Mouse (Mus musculus): ENCODE measurements around the gene Bcap29. TPM values are rescaled to one million over a fixed set of nuclear protein-coding genes. Genes with fewer than 3 reads are reported as not detected.

The Bcap29 gene
- polyA plus RNA-seq, 1 experiment from 2014 or later, result 29.5 TPM

GRCm38 (mm10) chr12:31613353-31613752 is 21.1 kb downstream of the Bcap29 start:
- Histone ChIP-seq H3K36me3 (replicated peaks) (no peaks in the 10 kb centered on the region; the same call in 1 of the 2 replicates), H3K9me3 (no peaks in the 10 kb centered on the region)
- 55% methylated on average over 4 of the region's 4 CpGs for WGBS

GRCm38 (mm10) chr12:31608138-31608537 is 26.3 kb downstream of the Bcap29 start:
- 10% methylated on average over 3 of the region's 3 CpGs for WGBS
- no peak for ATAC-seq (ENCODE audit: low FRiP score)
- no peak overlapping the region for H3K27ac ChIP-seq

More at GRCm38 (mm10) chr12:31613353-31613752, 21.1 kb downstream of the Bcap29 start:
- Histone ChIP-seq H3K4me2 (no peak overlapping the region), H3K4me3 (replicated peaks) (no peak overlapping the region), H3K27me3 (no peaks in the 10 kb centered on the region), H3K27ac (no peak overlapping the region), H3K9ac (no peak overlapping the region), H3K4me1 (no peaks in the 10 kb centered on the region)
- ATAC-seq (ENCODE audit: low FRiP score), result no peak

DNA sequence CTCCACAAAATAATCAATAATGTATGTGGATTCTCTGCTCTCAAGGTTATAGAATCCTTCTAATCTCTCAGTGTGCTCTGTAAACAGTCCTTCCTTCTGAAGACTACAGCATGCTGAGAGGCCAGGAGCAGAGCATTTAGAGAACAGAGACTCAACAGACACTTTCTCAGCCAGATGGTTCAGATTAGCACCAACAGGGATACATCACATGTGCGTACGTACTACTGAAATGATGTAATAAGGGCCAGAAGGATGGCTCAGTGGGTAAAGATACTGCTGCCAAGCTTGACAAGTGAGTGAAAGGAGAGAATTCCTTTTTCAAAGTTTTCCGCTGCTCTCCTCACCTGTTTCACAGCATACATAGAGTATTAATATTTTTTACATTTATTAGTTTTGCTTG is 29.6 kb downstream of the Bcap29 start:
- 86% methylated on average over 3 of the region's 3 CpGs for WGBS
- H3K9ac ChIP-seq, result no peak overlapping the region
- no peak for ATAC-seq (ENCODE audit: low FRiP score)
- no peak overlapping the region for H3K4me2 ChIP-seq
- H3K36me3 ChIP-seq (replicated peaks), result no peaks in the 10 kb centered on the region
- no peaks in the 10 kb centered on the region for H3K27me3 ChIP-seq
- no peak overlapping the region for H3K4me3 ChIP-seq (replicated peaks)
- no peaks in the 10 kb centered on the region for H3K4me1 ChIP-seq
- H3K27ac ChIP-seq, result no peak overlapping the region
- no peaks in the 10 kb centered on the region for H3K9me3 ChIP-seq

More at GRCm38 (mm10) chr12:31608138-31608537, 26.3 kb downstream of the Bcap29 start:
- no peaks in the 10 kb centered on the region for H3K4me1 ChIP-seq
- no peak overlapping the region for H3K9ac ChIP-seq
- H3K36me3 ChIP-seq (replicated peaks), result no peaks in the 10 kb centered on the region
- H3K4me2 ChIP-seq, result no peak overlapping the region
- no peak overlapping the region for H3K4me3 ChIP-seq (replicated peaks)
- no peaks in the 10 kb centered on the region for H3K9me3 ChIP-seq
- no peaks in the 10 kb centered on the region for H3K27me3 ChIP-seq

GRCm38 (mm10) chr12:31603586-31603985 is 30.9 kb downstream of the Bcap29 start:
- Histone ChIP-seq H3K9me3 (no peaks in the 10 kb centered on the region), H3K27ac (no peak overlapping the region), H3K9ac (no peak overlapping the region), H3K4me2 (no peak overlapping the region), H3K4me3 (replicated peaks) (no peak overlapping the region), H3K36me3 (replicated peaks) (no peaks in the 10 kb centered on the region), H3K4me1 (no peaks in the 10 kb centered on the region), H3K27me3 (no peaks in the 10 kb centered on the region)
- ATAC-seq (ENCODE audit: low FRiP score), result no peak
- 83% methylated on average over 6 of the region's 6 CpGs for WGBS

DNA sequence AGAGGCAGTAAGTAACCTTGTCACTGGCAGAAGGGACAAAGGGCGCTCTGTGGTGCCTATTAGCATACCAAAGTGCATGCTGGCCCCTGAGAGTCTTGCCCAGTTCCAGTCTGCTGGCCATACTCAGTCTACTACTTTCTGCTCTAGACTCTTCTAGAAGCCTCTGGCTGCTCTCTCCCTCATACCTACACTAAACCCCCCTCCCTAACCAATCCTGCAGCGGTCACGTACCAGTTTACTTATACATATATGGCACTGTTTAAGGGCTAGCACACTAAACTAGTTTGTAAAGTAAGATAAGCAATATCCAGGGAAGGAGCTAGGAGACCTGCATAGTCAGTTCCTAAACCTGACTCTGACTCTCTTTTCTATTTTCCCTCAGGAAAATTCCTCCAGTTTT is 40.2 kb downstream of the Bcap29 start:
- Histone ChIP-seq H3K9ac (no peak overlapping the region), H3K36me3 (replicated peaks) (no peaks in the 10 kb centered on the region), H3K27me3 (no peaks in the 10 kb centered on the region), H3K4me1 (no peaks in the 10 kb centered on the region), H3K27ac (no peak overlapping the region), H3K9me3 (no peaks in the 10 kb centered on the region), H3K4me3 (replicated peaks) (no peak overlapping the region), H3K4me2 (no peak overlapping the region)
- ATAC-seq (ENCODE audit: low FRiP score), result no peak
- 69% methylated on average over 3 of the region's 3 CpGs for WGBS

GRCm38 (mm10) chr12:31592011-31592410 is 42.4 kb downstream of the Bcap29 start:
- Histone ChIP-seq H3K36me3 (replicated peaks) (no peaks in the 10 kb centered on the region), H3K4me3 (replicated peaks) (no peak overlapping the region), H3K9me3 (no peaks in the 10 kb centered on the region), H3K4me2 (no peak overlapping the region), H3K27ac (no peak overlapping the region), H3K27me3 (no peaks in the 10 kb centered on the region), H3K9ac (no peak overlapping the region), H3K4me1 (no peaks in the 10 kb centered on the region)
- no peak for ATAC-seq (ENCODE audit: low FRiP score)
- WGBS, result 25% methylated on average over 3 of the region's 3 CpGs

DNA sequence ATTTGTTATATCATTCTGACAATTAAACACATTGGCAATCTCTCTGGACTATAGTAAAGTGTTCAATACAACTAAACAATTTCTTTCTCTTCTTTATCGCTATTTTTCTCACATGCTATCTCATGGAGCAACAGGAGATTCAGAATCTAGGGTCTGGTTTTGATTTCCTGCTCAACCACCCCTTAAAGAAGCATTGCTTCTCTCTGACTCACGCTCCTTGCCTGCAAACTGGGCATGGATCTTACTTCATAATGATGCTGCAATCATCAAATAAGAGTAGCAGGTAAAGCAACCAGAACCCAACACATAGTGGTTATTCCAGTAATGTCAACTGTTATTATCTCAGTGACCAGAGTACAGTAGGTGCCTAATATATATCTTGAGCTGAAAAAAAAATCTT is 50.7 kb downstream of the Bcap29 start:
- H3K27me3 ChIP-seq, result no peaks in the 10 kb centered on the region
- H3K36me3 ChIP-seq (replicated peaks), result no peaks in the 10 kb centered on the region
- no peak overlapping the region for H3K9ac ChIP-seq
- no peak overlapping the region for H3K4me2 ChIP-seq
- WGBS, result 85% methylated on average over 2 of the region's 2 CpGs
- H3K27ac ChIP-seq, result no peak overlapping the region
- H3K9me3 ChIP-seq, result no peaks in the 10 kb centered on the region
- ATAC-seq (ENCODE audit: low FRiP score), result no peak
- no peak overlapping the region for H3K4me3 ChIP-seq (replicated peaks)
- H3K4me1 ChIP-seq, result peaks cover 8% of the 10 kb centered on the region

DNA sequence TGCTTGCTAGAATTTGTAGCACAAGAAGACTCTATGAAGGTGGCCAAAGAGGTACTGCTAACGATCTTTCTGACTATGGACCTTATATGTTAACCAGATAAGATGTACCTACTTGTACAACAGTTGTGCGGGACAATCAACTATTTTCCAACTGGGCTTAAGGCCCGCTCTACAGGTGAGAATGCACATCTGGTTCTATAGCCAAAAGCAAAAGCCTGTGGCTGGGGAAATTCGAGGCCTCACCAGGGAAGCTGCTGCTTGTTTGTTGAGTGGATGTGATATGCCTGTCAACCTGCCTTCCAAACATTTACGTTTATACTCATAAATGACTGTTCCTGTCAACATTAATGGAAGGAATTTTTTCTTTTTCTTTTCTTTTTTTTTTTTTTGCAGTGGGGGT is 52.4 kb downstream of the Bcap29 start:
- ATAC-seq (ENCODE audit: low FRiP score), result no peak
- peaks cover 8% of the 10 kb centered on the region for H3K4me1 ChIP-seq
- H3K9me3 ChIP-seq, result no peaks in the 10 kb centered on the region
- H3K4me3 ChIP-seq (replicated peaks), result no peak overlapping the region
- H3K27ac ChIP-seq, result no peak overlapping the region
- 90% methylated on average over 5 of the region's 5 CpGs for WGBS
- H3K27me3 ChIP-seq, result no peaks in the 10 kb centered on the region
- H3K4me2 ChIP-seq, result no peak overlapping the region
- H3K9ac ChIP-seq, result no peak overlapping the region
- H3K36me3 ChIP-seq (replicated peaks), result no peaks in the 10 kb centered on the region

DNA sequence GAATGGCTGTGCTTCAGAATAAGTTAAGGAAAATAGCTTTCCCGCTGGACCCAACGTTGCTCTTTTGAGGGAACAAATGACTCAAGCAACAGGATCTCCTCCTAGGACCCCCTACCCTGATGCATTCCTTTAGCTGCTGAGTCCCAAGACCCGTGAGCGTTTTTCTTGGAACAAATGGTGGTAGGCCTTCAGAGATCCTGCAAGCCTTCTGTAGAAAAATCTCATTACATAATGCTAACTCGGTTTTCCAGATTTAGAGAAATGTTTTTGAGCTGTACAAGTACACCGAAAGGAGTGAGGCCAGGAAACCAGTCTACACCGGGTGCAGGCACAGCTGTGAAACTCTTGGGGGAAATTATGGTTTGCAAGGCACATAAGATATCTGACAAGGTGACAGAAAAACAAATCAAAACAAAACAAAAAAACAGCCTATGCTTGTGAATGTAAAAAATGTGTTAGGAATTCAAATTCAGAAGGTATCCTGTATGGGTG is 53.1 kb downstream of the Bcap29 start:
- H3K4me1 ChIP-seq, result peaks cover 8% of the 10 kb centered on the region
- WGBS, result 56% methylated on average over 7 of the region's 7 CpGs
- H3K4me3 ChIP-seq (replicated peaks), result no peak overlapping the region
- H3K4me2 ChIP-seq, result no peak overlapping the region
- H3K9ac ChIP-seq, result no peak overlapping the region
- no peak; the same call in 1 of the 2 replicates for ATAC-seq (ENCODE audit: low FRiP score)
- no peaks in the 10 kb centered on the region for H3K27me3 ChIP-seq
- H3K36me3 ChIP-seq (replicated peaks), result no peaks in the 10 kb centered on the region
- no peaks in the 10 kb centered on the region for H3K9me3 ChIP-seq
- no peak overlapping the region for H3K27ac ChIP-seq

DNA sequence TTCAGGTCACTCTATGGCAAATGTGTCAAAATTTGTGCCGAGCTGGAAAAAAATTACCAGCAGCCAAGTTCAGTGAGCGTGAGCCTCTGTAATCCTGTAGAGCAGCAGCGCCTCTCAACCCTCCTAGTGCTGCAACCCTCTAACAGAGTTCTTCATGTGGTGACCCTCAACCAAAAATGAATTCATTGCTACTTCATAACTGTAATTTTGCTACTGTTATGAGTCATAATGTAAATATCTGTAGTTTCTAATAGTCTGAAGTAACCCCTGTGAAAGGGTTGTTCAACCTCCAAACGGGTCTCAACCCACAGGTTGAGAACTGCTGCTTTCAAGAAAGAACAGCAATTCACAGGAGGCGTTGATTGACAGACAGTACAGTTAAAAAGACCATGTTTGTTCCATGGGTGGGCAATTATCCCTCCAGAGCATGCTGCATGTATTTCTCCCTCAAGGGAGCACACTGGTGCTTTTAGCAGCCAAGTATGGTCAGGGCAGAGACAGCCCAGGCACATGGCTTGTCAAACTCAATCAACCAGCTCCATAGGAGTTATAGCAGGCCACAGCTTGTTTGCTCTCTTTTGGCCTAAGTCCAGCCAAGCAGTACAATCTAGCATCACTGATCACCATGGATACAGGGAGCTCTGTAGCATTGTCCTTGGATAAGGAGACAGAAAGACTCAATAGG is 53.7 kb downstream of the Bcap29 start:
- Histone ChIP-seq H3K36me3 (replicated peaks) (no peaks in the 10 kb centered on the region), H3K9ac (no peak overlapping the region), H3K4me1 (peaks cover 8% of the 10 kb centered on the region), H3K4me2 (no peak overlapping the region), H3K27me3 (no peaks in the 10 kb centered on the region), H3K27ac (no peak overlapping the region), H3K9me3 (no peaks in the 10 kb centered on the region), H3K4me3 (replicated peaks) (no peak overlapping the region)
- WGBS, result 78% methylated on average over 5 of the region's 5 CpGs
- peak; percentile 87 for ATAC-seq (ENCODE audit: low FRiP score)

- no peak overlapping the region for H3K27ac ChIP-seq
- H3K9ac ChIP-seq, result no peak overlapping the region
- no peaks in the 10 kb centered on the region for H3K27me3 ChIP-seq
- H3K4me1 ChIP-seq, result peaks cover 8% of the 10 kb centered on the region
- ATAC-seq (ENCODE audit: low FRiP score), result no peak
- H3K4me3 ChIP-seq (replicated peaks), result no peak overlapping the region
- 89% methylated on average over 8 of the region's 8 CpGs for WGBS
- H3K36me3 ChIP-seq (replicated peaks), result no peaks in the 10 kb centered on the region
- no peak overlapping the region for H3K4me2 ChIP-seq
- H3K9me3 ChIP-seq, result no peaks in the 10 kb centered on the region
Observed at GRCm38 (mm10) chr12:31578691-31579476, 55.6 kb downstream of the Bcap29 start.

- Histone ChIP-seq H3K9ac (no peak overlapping the region), H3K4me3 (replicated peaks) (no peak overlapping the region), H3K4me2 (no peak overlapping the region), H3K27me3 (no peaks in the 10 kb centered on the region), H3K4me1 (no peaks in the 10 kb centered on the region), H3K36me3 (replicated peaks) (no peaks in the 10 kb centered on the region), H3K9me3 (no peaks in the 10 kb centered on the region), H3K27ac (no peak overlapping the region)
- 88% methylated on average over 5 of the region's 5 CpGs for WGBS
- no peak for ATAC-seq (ENCODE audit: low FRiP score)
Observed at GRCm38 (mm10) chr12:31574506-31574905, 60.0 kb downstream of the Bcap29 start.

Data from forebrain, embryonic 12.5 days (tissue).